Mouse (Mus musculus) liver, embryonic 13.5 days (tissue): ENCODE data around the gene Tuba1c. TPM values are rescaled to one million over a fixed set of nuclear protein-coding genes. Genes with fewer than 3 reads are reported as not detected.

Experiments used
- ATAC-seq: fragments of 200-750 bp; cut with Nextera tagmentation; 2 replicates; pipeline ENCODE4 v1.8.0; 2017; ENCODE audit warnings: low read depth, mild to moderate bottlenecking, moderate number of reproducible peaks, moderate library complexity
- DNase-seq: peaks from one replicate; pipeline ENCODE4 v3.0.0; 2022
- H3K27ac ChIP-seq: fragments of 300-500 bp; sonication (generic); 2 replicates; pipeline ENCODE4 v1.5.1; 2015; ENCODE audit warnings: moderate library complexity, mild to moderate bottlenecking, inconsistent platforms
- H3K27me3 ChIP-seq: fragments of 300-500 bp; sonication (generic); 2 replicates; pipeline ENCODE4 v1.6.1; 2015; ENCODE audit warnings: mild to moderate bottlenecking, inconsistent platforms
- H3K36me3 ChIP-seq: fragments of 300-500 bp; sonication (generic); 2 replicates; pipeline ENCODE4 v1.6.1; 2015; ENCODE audit warnings: mild to moderate bottlenecking, inconsistent platforms
- H3K4me1 ChIP-seq: fragments of 300-500 bp; sonication (generic); replicated peaks from 2 replicates; pipeline ENCODE4 v1.6.1; 2015; ENCODE audit warnings: inconsistent platforms
- H3K4me2 ChIP-seq: fragments of 300-500 bp; sonication (generic); 2 replicates; pipeline ENCODE4 v1.6.1; 2015; ENCODE audit warnings: inconsistent platforms, mild to moderate bottlenecking, moderate library complexity
- H3K4me3 ChIP-seq: fragments of 300-500 bp; sonication (generic); replicated peaks from 2 replicates; pipeline ENCODE4 v1.5.1; 2015; ENCODE audit warnings: mild to moderate bottlenecking, inconsistent platforms
- H3K9ac ChIP-seq: fragments of 300-500 bp; sonication (generic); 2 replicates; pipeline ENCODE4 v1.6.1; 2015; ENCODE audit warnings: mild to moderate bottlenecking, inconsistent platforms
- H3K9me3 ChIP-seq: fragments of 300-500 bp; sonication (generic); replicated peaks from 2 replicates; pipeline ENCODE4 v1.6.1; 2016; ENCODE audit warnings: inconsistent platforms
- WGBS: fragments of 180-500 bp; shearing (Covaris S2); methylation state at CpG from one replicate; pipeline ENCODE4 v1.1.7; 2015; ENCODE audit not compliant: insufficient replicate concordance; 5-methylcytosine and 5-hydroxymethylcytosine counted together
- polyA plus RNA-seq: library from polyadenylated mRNA; unstranded; fragments of >200 nt; fragmentation: Nextera tagmentation; extraction: Ambion mirVana; gene quantifications from 2 replicates; pipeline ENCODE4 v1.2.1, GENCODE M21; 2015

Gene Tuba1c
- polyA plus RNA-seq, 1 experiment from 2014 or later: 239 TPM

DNA sequence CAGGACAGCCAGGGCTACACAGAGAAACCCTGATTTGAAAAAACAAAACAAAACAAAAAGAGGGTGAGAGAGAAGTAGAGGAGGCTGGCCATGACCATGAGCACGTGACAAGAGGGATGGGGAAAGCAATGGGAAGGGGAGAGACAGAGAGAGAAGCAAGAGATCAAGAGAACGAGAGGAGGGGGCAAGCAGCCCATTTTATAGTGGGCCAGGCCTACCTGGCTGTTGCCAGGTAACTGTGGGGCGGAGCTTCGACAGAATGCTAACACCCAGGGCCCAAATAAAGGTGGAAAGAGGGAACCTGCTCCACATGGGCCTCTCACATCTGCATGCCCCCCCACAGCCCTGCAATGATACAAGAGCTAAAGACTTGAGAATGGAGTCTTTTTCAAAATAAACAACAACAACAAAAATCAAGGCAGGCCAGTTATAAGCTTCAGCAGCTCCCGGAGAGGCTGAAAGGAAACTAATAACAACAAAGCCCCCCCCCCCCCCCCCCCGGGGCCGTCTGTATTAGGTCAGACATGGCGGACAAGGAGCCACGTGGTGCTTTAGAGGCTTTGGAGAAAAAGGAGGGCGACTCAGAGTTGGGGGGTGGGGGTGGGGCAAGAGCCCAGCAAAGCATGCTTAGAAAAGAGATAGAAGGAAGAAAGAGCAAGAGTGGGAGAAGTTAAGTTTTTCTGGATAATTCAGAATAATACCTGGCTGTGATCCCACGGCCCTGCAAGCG is 39.8 kb upstream of the Tuba1c start:
- H3K27ac ChIP-seq: no peak overlapping the region
- WGBS: 57% methylated on average over 10 of the region's 12 CpGs
- no peak for ATAC-seq

DNA sequence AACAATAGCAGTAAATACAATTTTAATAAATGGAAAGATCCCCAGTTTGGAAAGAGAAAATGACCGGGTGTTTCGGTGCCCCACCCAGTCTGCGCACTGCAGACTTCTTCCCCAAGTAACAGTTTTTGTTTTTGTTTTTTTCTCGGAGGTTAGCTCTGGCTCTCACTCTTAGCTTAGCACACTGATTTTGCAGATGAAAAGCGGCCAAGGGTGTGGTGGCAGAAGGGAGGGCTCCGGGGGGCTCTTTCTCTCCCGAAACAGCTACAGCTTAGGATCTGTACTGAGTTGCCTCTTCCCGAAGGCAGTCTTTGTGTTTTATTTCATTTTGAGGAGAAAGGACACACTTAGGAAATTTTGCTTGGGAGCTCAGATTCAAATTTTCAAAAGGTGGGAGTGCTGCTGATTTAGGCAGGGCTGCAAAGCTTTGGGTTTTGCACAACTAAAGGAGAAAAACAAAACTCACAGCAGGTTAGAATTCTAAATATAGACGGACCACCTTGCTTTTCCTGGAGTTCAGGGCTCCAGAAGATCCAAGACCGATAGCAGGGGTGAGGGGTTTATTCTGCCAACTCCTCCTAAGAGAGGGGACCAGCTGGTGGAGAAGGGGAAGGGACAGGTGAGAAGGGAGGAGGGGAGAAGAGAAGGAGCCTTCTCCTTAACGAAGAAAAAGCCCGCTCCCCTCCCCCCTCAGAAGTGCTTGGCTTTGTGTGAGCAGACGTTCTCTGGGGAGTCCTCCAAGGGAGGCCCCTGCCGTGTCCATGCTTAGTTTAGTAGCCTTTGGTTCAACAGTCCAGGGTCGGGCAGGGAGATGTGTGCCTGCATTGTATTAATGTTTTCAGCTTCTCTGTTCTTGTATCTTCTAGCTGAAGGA is 38.8 kb upstream of the Tuba1c start:
- Histone ChIP-seq H3K36me3 (no peaks in the 10 kb centered on the region), H3K9me3 (no peaks in the 10 kb centered on the region), H3K9ac (no peak overlapping the region), H3K27ac (no peak overlapping the region), H3K4me2 (no peak overlapping the region), H3K4me1 (peaks cover 27% of the 10 kb centered on the region), H3K4me3 (no peak overlapping the region), H3K27me3 (no peaks in the 10 kb centered on the region)
- no peak for ATAC-seq
- no peak for DNase-seq
- WGBS: 54% methylated on average over 15 of the region's 15 CpGs

More for the DNA sequence above, 39.8 kb upstream of the Tuba1c start:
- no peaks in the 10 kb centered on the region for H3K27me3 ChIP-seq
- no peak overlapping the region for H3K9ac ChIP-seq
- no peak overlapping the region for H3K4me3 ChIP-seq
- DNase-seq: no peak
- peaks cover 34% of the 10 kb centered on the region for H3K4me1 ChIP-seq
- H3K4me2 ChIP-seq: no peak overlapping the region
- no peaks in the 10 kb centered on the region for H3K36me3 ChIP-seq
- H3K9me3 ChIP-seq: no peaks in the 10 kb centered on the region

GRCm38 (mm10) chr15:98991540-98992050 is 38.1 kb upstream of the Tuba1c start:
- WGBS: 65% methylated on average over 9 of the region's 9 CpGs
- H3K4me1 ChIP-seq: peaks cover 23% of the 10 kb centered on the region
- no peak overlapping the region for H3K9ac ChIP-seq
- no peaks in the 10 kb centered on the region for H3K36me3 ChIP-seq
- H3K27ac ChIP-seq: no peak overlapping the region
- H3K27me3 ChIP-seq: no peaks in the 10 kb centered on the region
- ATAC-seq: no peak
- no peaks in the 10 kb centered on the region for H3K9me3 ChIP-seq
- no peak overlapping the region for H3K4me3 ChIP-seq
- H3K4me2 ChIP-seq: peak overlapping the region; percentile 83; the same call in 1 of the 2 replicates
- no peak for DNase-seq

DNA sequence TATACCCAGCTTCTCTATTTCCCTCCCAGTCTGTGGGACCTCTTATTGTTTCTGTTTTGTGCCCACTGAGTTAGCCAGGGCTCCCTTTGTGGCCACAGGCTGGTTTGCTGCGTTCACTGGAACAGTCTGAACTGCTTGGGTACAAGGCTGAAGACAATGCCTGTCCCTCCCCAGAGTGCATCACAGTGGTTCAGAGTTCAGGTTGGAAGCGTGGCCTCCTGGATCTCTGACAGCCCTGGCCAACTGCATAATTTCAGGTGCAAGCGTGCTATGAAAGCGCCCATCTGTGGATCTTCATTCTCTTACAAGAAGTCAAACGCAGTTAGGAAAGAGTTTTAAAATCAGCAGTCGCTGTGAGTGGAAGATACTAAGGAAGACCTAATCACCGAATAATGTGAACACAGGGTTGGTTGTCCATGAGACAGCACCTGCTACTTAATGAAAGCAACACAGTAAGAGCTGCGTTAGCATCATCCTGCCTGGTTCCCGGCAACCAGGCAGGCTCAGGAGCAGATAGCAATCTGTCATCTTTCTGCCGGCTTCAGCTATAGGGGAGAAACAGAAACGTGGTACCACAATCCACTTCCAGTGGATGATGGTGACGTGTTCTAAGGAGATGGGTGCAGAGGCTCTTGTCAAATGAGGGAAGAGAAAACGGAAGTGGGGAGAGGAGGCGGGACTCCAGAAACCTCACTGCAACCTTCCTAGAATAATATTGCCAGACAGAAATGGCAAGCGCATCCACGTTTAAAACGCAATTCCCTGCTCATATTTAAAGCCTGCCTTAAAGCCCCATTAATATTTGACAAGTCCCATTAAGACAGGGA is 37.4 kb upstream of the Tuba1c start:
- Histone ChIP-seq H3K4me1 (peaks cover 23% of the 10 kb centered on the region), H3K9ac (peak overlapping the region; percentile 78), H3K27me3 (no peaks in the 10 kb centered on the region), H3K9me3 (no peaks in the 10 kb centered on the region), H3K4me3 (peak overlapping the region; percentile 60), H3K4me2 (peak overlapping the region; percentile 83), H3K27ac (peak overlapping the region; percentile 89; the same call in 1 of the 2 replicates), H3K36me3 (no peaks in the 10 kb centered on the region)
- ATAC-seq (peak; percentile 40), DNase-seq (peak; percentile 43)
- 25% methylated on average over 17 of the region's 17 CpGs for WGBS

- peaks cover 32% of the 10 kb centered on the region for H3K4me1 ChIP-seq
- no peaks in the 10 kb centered on the region for H3K9me3 ChIP-seq
- ATAC-seq (peak; percentile 91), DNase-seq (peak; percentile 88)
- peak overlapping the region; percentile 60 for H3K4me3 ChIP-seq
- H3K36me3 ChIP-seq: no peaks in the 10 kb centered on the region
- peak overlapping the region; percentile 78 for H3K9ac ChIP-seq
- peak overlapping the region; percentile 83 for H3K4me2 ChIP-seq
- no peaks in the 10 kb centered on the region for H3K27me3 ChIP-seq
- peak overlapping the region; percentile 89 for H3K27ac ChIP-seq
- 5% methylated on average over 35 of the region's 35 CpGs for WGBS
These were observed 36.4 kb upstream of the Tuba1c start for GRCm38 (mm10) chr15:98993093-98993793.

DNA sequence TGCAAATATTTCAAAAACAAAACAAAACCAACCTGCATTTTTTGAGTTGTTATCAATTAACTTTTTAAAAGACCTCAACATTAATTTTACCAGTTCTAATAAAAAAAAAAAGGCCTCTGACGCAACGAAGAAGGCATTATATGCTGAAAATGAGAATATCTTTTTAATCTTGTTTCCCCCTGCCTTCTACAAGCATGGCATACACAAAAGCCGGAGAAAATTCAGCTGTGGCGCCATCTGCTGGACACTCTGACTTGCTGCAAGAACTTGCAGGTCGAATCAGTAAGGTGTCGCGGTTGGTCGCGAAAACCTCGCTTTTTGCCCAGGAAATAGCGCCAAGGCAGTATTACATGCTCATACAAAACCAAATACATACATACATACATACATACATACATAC is 35.8 kb upstream of the Tuba1c start:
- ATAC-seq (no peak), DNase-seq (peak; percentile 76)
- Histone ChIP-seq H3K36me3 (no peaks in the 10 kb centered on the region), H3K4me1 (peaks cover 38% of the 10 kb centered on the region), H3K9ac (no peak overlapping the region), H3K4me2 (peak overlapping the region; percentile 83), H3K9me3 (no peaks in the 10 kb centered on the region), H3K27ac (peak overlapping the region; percentile 89; the same call in 1 of the 2 replicates), H3K27me3 (no peaks in the 10 kb centered on the region), H3K4me3 (no peak overlapping the region)
- under 1% methylated on average over 11 of the region's 11 CpGs for WGBS

DNA sequence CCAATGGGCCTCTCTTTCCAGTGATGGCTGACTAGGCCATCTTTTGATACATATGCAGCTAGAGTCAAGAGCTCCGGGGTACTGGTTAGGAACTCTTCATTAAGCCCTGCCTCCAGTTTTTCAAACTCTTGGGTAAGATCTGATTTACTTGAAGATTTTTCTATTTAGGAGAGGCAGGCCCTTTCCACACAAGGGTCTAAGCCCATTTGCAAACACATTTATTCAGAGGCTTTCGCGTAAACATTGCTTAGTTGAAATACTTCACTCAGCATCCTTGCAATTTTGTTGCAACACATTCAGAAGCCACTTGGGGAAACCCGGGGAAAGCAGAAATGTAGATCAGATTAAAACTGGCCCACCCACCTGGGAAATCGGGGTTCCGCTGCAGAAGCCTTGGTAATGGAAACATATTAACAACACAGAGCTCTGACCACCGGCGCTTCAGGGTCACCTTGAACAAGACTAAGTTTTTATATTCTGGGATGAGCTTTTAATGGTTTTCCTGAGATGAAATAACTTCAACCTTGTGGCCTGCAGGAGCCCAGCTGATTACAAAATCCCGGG is 34.7 kb upstream of the Tuba1c start:
- no peak overlapping the region for H3K9ac ChIP-seq
- H3K4me1 ChIP-seq: peaks cover 46% of the 10 kb centered on the region
- ATAC-seq (no peak), DNase-seq (no peak)
- no peak overlapping the region for H3K4me2 ChIP-seq
- no peaks in the 10 kb centered on the region for H3K9me3 ChIP-seq
- no peak overlapping the region for H3K4me3 ChIP-seq
- no peak overlapping the region for H3K27ac ChIP-seq
- 75% methylated on average over 9 of the region's 9 CpGs for WGBS
- H3K36me3 ChIP-seq: no peaks in the 10 kb centered on the region
- no peaks in the 10 kb centered on the region for H3K27me3 ChIP-seq

DNA sequence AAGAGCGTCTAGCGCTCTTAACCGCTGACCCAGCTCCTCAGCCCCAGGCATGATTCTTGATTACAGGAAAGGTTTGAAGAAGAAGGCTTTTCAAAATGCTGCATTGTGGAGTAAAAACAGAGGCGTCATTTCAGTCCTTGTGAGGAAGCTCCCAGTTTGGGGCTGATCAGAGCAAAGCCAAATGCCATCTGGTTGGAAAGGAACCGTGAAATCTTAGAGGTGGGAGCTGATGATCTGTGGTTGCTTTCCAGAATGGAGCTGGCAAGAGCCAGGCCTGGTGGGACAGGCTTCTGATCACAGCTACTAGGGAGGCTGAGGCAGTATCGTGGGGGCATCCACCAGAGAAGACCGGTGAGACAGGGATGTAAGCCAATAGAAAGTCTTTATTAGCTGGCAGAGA is 32.9 kb upstream of the Tuba1c start:
- H3K27ac ChIP-seq: 0 out of 2 replicates have a peak overlapping the region, but pooled peaks have one; percentile 18
- H3K36me3 ChIP-seq: no peaks in the 10 kb centered on the region
- H3K4me2 ChIP-seq: no peak overlapping the region
- no peak overlapping the region for H3K4me3 ChIP-seq
- ATAC-seq: no peak
- no peaks in the 10 kb centered on the region for H3K27me3 ChIP-seq
- no peak for DNase-seq
- WGBS: 80% methylated on average over 7 of the region's 7 CpGs
- no peaks in the 10 kb centered on the region for H3K9me3 ChIP-seq
- peaks cover 59% of the 10 kb centered on the region for H3K4me1 ChIP-seq
- no peak overlapping the region for H3K9ac ChIP-seq

DNA sequence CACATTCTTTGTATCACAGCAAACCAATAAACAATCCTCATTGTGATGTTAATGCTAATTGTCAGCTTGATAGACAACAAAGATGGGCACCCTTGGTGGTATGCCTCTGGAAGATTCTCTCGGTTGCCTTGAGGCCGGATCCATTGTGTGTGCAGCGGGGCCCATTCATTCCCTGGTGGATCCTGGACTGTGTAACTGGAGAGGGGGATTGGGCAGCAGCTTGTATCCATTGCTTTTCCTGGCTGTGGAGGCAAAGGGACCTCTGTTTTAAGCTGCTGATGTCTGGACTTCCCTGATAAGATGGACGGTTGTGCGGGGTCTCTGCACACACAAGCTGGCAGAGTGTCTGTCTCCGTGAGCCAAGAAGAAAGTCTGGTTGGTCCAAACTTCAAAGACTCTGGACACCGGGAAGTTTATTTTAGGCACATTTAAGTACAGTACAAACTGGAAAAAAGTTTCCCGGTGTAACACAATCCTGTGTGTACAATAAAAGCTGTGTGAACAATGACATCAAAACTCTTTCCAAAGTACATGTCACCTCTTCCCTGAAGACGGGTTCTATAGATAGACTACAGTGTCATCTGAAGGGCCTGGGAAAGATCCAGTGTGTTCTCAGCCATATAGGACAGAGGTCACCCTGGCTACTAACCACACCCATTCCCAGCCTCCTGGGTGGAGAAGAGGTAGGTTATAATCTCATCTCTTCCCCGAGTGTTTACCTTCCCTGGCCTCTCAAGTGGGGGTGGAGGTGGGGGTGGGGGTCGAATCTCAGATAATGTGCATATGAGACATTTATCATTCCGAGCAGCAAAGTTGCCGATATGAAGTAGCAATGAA is 31.5 kb upstream of the Tuba1c start:
- ATAC-seq: peak; percentile 72
- Histone ChIP-seq H3K4me1 (peaks cover 53% of the 10 kb centered on the region), H3K27ac (peak overlapping the region; percentile 19; the same call in 1 of the 2 replicates)

More for the DNA sequence above, 31.5 kb upstream of the Tuba1c start:
- H3K4me2 ChIP-seq: peak overlapping the region; percentile 9
- WGBS: 31% methylated on average over 13 of the region's 13 CpGs
- H3K9me3 ChIP-seq: no peaks in the 10 kb centered on the region
- peak; percentile 30 for DNase-seq
- no peak overlapping the region for H3K4me3 ChIP-seq
- H3K36me3 ChIP-seq: no peaks in the 10 kb centered on the region
- peak overlapping the region; percentile 47 for H3K9ac ChIP-seq
- H3K27me3 ChIP-seq: no peaks in the 10 kb centered on the region
